In genomic region chr12:65075085-65075732, GRCm38 (mm10) we compare ENCODE assay signal across 8 mouse cellular contexts. TPM values are rescaled to one million over a fixed set of nuclear protein-coding genes. Genes with fewer than 3 reads are reported as not detected.
A peak's percentile ranks its signal among the peaks of the same experiment; 100 is the strongest.
DNase-seq lines count a peak whose midpoint lies in the region; ATAC-seq and TF ChIP-seq lines count a peak whose summit lies in the region.

Gene Fancm, plus strand, starts transcription at chr12:65075603.

- H3K36me3 ChIP-seq in megakaryocyte, embryonic 14.5 days (replicated peaks; ENCODE audit: low read length), result peaks cover 13% of the 10 kb centered on the region

- no peak for TF ChIP-seq CTCF in cortical plate, adult 2 months (IDR thresholded peaks at IDR 0.05; ENCODE audit: extremely low read depth, insufficient read depth, low read length)

- H3K4me3 ChIP-seq in cortical plate, adult 2 months (ENCODE audit: insufficient read depth, low read length), result peak within 1 kb of the TSS; percentile 69
- peak within 1 kb of the TSS; percentile 98 for H3K4me3 ChIP-seq in megakaryocyte, embryonic 14.5 days (replicated peaks)

- H3K27me3 ChIP-seq in megakaryocyte, embryonic 14.5 days (replicated peaks), result no peaks in the 10 kb centered on the region

- peak; percentile 71 for TF ChIP-seq POLR2A in cortical plate, adult 2 months (IDR thresholded peaks at IDR 0.05; ENCODE audit: extremely low read depth, insufficient read depth, low read length)

- peak; percentile 64 for ATAC-seq in activated CD4-positive, CD25-positive, alpha-beta regulatory T cell, adult 4 months

- H3K27ac ChIP-seq in cortical plate, adult 2 months (ENCODE audit: insufficient read depth, low read length), result peak within 1 kb of the TSS; percentile 70

- peaks cover 3% of the 10 kb centered on the region; the same call in 1 of the 2 replicates for H3K4me1 ChIP-seq in cortical plate, adult 2 months (ENCODE audit: control insufficient read depth, insufficient read depth, low read length)
- H3K4me1 ChIP-seq in megakaryocyte, embryonic 14.5 days, result peaks cover 39% of the 10 kb centered on the region

- peak; percentile 82 to 83 for DNase-seq in gastrocnemius, adult 8-10 months (ENCODE audit: low spot score in 2 of 2)
- DNase-seq in hindlimb bud, embryonic 11.5 days (ENCODE audit: extremely low spot score, low read depth, low spot score), result peak; percentile 85
- DNase-seq in left cerebral cortex, adult 8-10 months (ENCODE audit: low spot score in 2 of 2), result peak; percentile 78 to 88
- DNase-seq in right cerebral cortex, postnatal 10 days (ENCODE audit: low spot score in 2 of 2), result peak; percentile 95
- DNase-seq in urinary bladder, postnatal 25 days (ENCODE audit: low spot score), result peak; percentile 81

- no peaks in the 10 kb centered on the region for H3K9me3 ChIP-seq in megakaryocyte, embryonic 14.5 days

RNA-seq across cellular contexts. Expression of gene Fancm, which starts in this region (rescaled TPM):
- 1 to 10 TPM; 3.5 to 7.4 TPM for polyA plus RNA-seq in activated CD4-positive, CD25-positive, alpha-beta regulatory T cell, adult 4 months (2017; shearing (Covaris generic))
- polyA plus RNA-seq in cortical plate, adult 2 months (2012; rRNA removed), result 5.8 and 6.1 TPM in 2 replicates
- 1 to 10 TPM in 3 of 4 experiments, under 1 TPM in 1; 0.80 to 4.0 (median 1.8) TPM for total RNA-seq in gastrocnemius, adult 8-10 months (2022)
- total RNA-seq in left cerebral cortex, adult 8-10 months (2022), result 10 to 100 TPM; 11.4 to 19.9 (median 15.4) TPM
- polyA plus RNA-seq in megakaryocyte, embryonic 14.5 days (2012; ENCODE audit: insufficient read depth, low replicate concordance), result 0.26 and 1.0 TPM in 2 replicates

Comparison
In these comparisons a context has a peak if more than half of its experiments do, and no peak if none do; other contexts are left out.
1. Peak in every context shown above with its lines: DNase-seq, ATAC-seq, H3K4me3 ChIP-seq and H3K27ac ChIP-seq.